In the genomic region with DNA sequence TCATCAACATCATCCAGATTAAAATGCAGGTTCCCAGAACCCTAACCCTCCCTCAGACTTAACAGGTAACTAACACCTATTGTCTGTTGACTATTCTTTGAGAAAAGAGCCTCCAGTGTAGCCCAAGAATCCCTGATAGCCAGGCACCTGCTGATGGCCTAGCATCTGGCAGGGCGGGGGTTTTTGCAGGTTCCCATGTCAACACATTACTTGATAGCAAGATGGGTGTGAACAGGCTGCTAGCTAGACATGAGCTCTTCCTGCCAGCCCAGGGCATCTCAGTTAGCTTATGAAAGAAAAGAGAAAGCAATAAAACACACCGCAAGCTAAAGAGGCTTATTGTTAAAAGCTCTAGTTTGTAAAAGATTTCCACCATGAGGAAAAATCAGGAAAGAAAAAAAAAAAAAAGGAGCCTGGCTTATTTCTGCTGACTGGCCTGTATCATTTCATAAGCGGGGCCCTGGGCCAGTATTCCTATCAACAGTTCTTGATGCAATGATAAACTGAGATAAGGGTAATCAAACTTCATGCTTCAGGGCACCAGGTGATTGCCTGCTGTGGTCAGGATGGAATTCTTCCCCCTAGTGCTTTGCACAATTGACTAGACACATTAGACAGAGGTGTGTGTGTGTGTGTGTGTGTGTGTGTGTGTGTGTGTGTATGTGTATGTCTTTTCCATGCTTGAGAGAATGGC, we compare ENCODE assay signal across 18 mouse cellular contexts.
A peak's percentile ranks its signal among the peaks of the same experiment; 100 is the strongest.
DNase-seq lines count a peak whose midpoint lies in the region; ATAC-seq lines count a peak whose summit lies in the region.
"Had no signal": no experiment of that assay in that cellular context is flagged by ENCODE, and none has a peak within 500 bp of the region (broad histone marks: within the 10 kb centered on the region; RNA-seq: fewer than 3 reads in every experiment).

No protein-coding gene starts in this region.

- no peaks in the 10 kb centered on the region for H3K27me3 ChIP-seq in hindbrain, embryonic 14.5 days (ENCODE audit: control insufficient read depth, insufficient read depth, low read length)
- H3K27me3 ChIP-seq in hindbrain, embryonic 11.5 days (ENCODE audit: control insufficient read depth, insufficient read depth, low read length), result no peaks in the 10 kb centered on the region
- H3K27me3 ChIP-seq in heart, embryonic 15.5 days, result no peaks in the 10 kb centered on the region
- no peaks in the 10 kb centered on the region for H3K27me3 ChIP-seq in neural tube, embryonic 14.5 days (ENCODE audit: control insufficient read depth, insufficient read depth, low read length)
- H3K27me3 ChIP-seq: midbrain, embryonic 13.5 days had no signal

- peak; percentile 92 for DNase-seq in heart, adult 11 months
- DNase-seq in heart, adult 8-10 months (ENCODE audit: low spot score), result no peak
- no peak for DNase-seq in hindbrain, embryonic 14.5 days (ENCODE audit: low spot score)
- DNase-seq in hindbrain, embryonic 11.5 days (ENCODE audit: low spot score), result no peak
- no peak for DNase-seq in embryo, embryonic 9.5 days (ENCODE audit: extremely low spot score)
- DNase-seq in lung, postnatal 36 days, result no peak
- DNase-seq: adrenal gland, postnatal 10 days; cerebellum, adult 9-11 months; gastrocnemius, postnatal 25 days; kidney, adult 11 months; kidney, postnatal 25 days; liver; lung, adult 18-20 months; thymus, adult 2 months had no signal

- no peaks in the 10 kb centered on the region for H3K36me3 ChIP-seq in hindbrain, embryonic 14.5 days (replicated peaks; ENCODE audit: control insufficient read depth, insufficient read depth)
- no peaks in the 10 kb centered on the region for H3K36me3 ChIP-seq in hindbrain, embryonic 11.5 days (ENCODE audit: control insufficient read depth, insufficient read depth, low read length)
- no peaks in the 10 kb centered on the region for H3K36me3 ChIP-seq in heart, embryonic 15.5 days
- H3K36me3 ChIP-seq in neural tube, embryonic 14.5 days (ENCODE audit: control insufficient read depth, insufficient read depth, low read length), result no peaks in the 10 kb centered on the region
- H3K36me3 ChIP-seq: G1E; midbrain, embryonic 13.5 days had no signal

- 76% methylated on average over 3 of the region's 3 CpGs for WGBS in hindbrain, embryonic 14.5 days
- 81% methylated on average over 3 of the region's 3 CpGs for WGBS in hindbrain, embryonic 11.5 days
- WGBS in heart, embryonic 15.5 days, result 45% methylated on average over 3 of the region's 3 CpGs
- 73% methylated on average over 3 of the region's 3 CpGs for WGBS in neural tube, embryonic 14.5 days

- 0 out of 2 replicates have a peak, but pooled peaks have one; percentile 11 for ATAC-seq in hindbrain, embryonic 14.5 days (ENCODE audit: low FRiP score)
- ATAC-seq in hindbrain, embryonic 11.5 days (ENCODE audit: low FRiP score), result no peak
- no peak for ATAC-seq in heart, embryonic 15.5 days (replicated peaks; ENCODE audit: insufficient number of reproducible peaks, insufficient read depth, low FRiP score, low read depth)
- ATAC-seq in neural tube, embryonic 14.5 days (ENCODE audit: low read depth), result 0 out of 2 replicates have a peak, but pooled peaks have one; percentile 7

- H3K4me2 ChIP-seq in hindbrain, embryonic 14.5 days (replicated peaks), result no peak overlapping the region
- no peak overlapping the region for H3K4me2 ChIP-seq in hindbrain, embryonic 11.5 days (replicated peaks; ENCODE audit: low read depth, low read length)
- H3K4me2 ChIP-seq in heart, embryonic 15.5 days, result peak overlapping the region; percentile 39
- 0 out of 2 replicates have a peak overlapping the region, but pooled peaks have one; percentile 8 for H3K4me2 ChIP-seq in neural tube, embryonic 14.5 days (ENCODE audit: low read depth, low read length)
- H3K4me2 ChIP-seq: midbrain, embryonic 13.5 days had no signal

- H3K9me3 ChIP-seq in hindbrain, embryonic 14.5 days (ENCODE audit: control insufficient read depth, low read length), result no peaks in the 10 kb centered on the region
- no peaks in the 10 kb centered on the region for H3K9me3 ChIP-seq in hindbrain, embryonic 11.5 days (ENCODE audit: control insufficient read depth, low read length)
- H3K9me3 ChIP-seq in heart, embryonic 15.5 days (replicated peaks), result no peaks in the 10 kb centered on the region
- H3K9me3 ChIP-seq in neural tube, embryonic 14.5 days (ENCODE audit: control insufficient read depth, low read length), result no peaks in the 10 kb centered on the region
- H3K9me3 ChIP-seq: midbrain, embryonic 13.5 days had no signal

- H3K27ac ChIP-seq in hindbrain, embryonic 14.5 days, result no peak overlapping the region
- no peak overlapping the region for H3K27ac ChIP-seq in hindbrain, embryonic 11.5 days (ENCODE audit: low read depth, low read length)
- H3K27ac ChIP-seq in heart, embryonic 15.5 days, result peak overlapping the region; percentile 86
- 0 out of 2 replicates have a peak overlapping the region, but pooled peaks have one; percentile 28 for H3K27ac ChIP-seq in neural tube, embryonic 14.5 days (ENCODE audit: low read depth, low read length)
- H3K27ac ChIP-seq: midbrain, embryonic 13.5 days had no signal

- no peak overlapping the region for H3K4me3 ChIP-seq in hindbrain, embryonic 14.5 days (replicated peaks; ENCODE audit: low read length)
- no peak overlapping the region for H3K4me3 ChIP-seq in hindbrain, embryonic 11.5 days (ENCODE audit: low read depth, low read length)
- no peak overlapping the region for H3K4me3 ChIP-seq in heart, embryonic 15.5 days
- no peak overlapping the region for H3K4me3 ChIP-seq in neural tube, embryonic 14.5 days (ENCODE audit: low read depth, low read length)
- H3K4me3 ChIP-seq: midbrain, embryonic 13.5 days had no signal

- H3K4me1 ChIP-seq in hindbrain, embryonic 14.5 days (replicated peaks; ENCODE audit: control insufficient read depth, insufficient read depth, low read length), result 0 out of 2 replicates have a peak, but pooled peaks cover 20% of the 10 kb centered on the region
- no peaks in the 10 kb centered on the region; the same call in 1 of the 2 replicates for H3K4me1 ChIP-seq in hindbrain, embryonic 11.5 days (replicated peaks; ENCODE audit: control insufficient read depth, insufficient read depth, low read length)
- peaks cover 79% of the 10 kb centered on the region for H3K4me1 ChIP-seq in heart, embryonic 15.5 days (replicated peaks)
- peaks cover 13% of the 10 kb centered on the region; the same call in 1 of the 2 replicates for H3K4me1 ChIP-seq in neural tube, embryonic 14.5 days (ENCODE audit: control insufficient read depth, insufficient read depth, low read length)

- no peak overlapping the region for H3K9ac ChIP-seq in hindbrain, embryonic 14.5 days
- H3K9ac ChIP-seq in hindbrain, embryonic 11.5 days (ENCODE audit: low read depth, low read length), result no peak overlapping the region
- no peak overlapping the region for H3K9ac ChIP-seq in heart, embryonic 15.5 days
- H3K9ac ChIP-seq in neural tube, embryonic 14.5 days (replicated peaks; ENCODE audit: low read depth, low read length), result no peak overlapping the region
- H3K9ac ChIP-seq: midbrain, embryonic 13.5 days had no signal

Comparison
In these comparisons a context has a peak if more than half of its experiments do, and no peak if none do; other contexts are left out.
1. ATAC-seq: peak in hindbrain, embryonic 14.5 days (single experiment) and neural tube, embryonic 14.5 days (single experiment); none in hindbrain, embryonic 11.5 days (single experiment) and heart, embryonic 15.5 days (single experiment).
2. H3K27ac ChIP-seq: peak in heart, embryonic 15.5 days (single experiment) and neural tube, embryonic 14.5 days (single experiment); none in hindbrain, embryonic 14.5 days (single experiment) and hindbrain, embryonic 11.5 days (single experiment).
3. H3K4me2 ChIP-seq: peak in heart, embryonic 15.5 days (single experiment) and neural tube, embryonic 14.5 days (single experiment); none in hindbrain, embryonic 14.5 days (single experiment) and hindbrain, embryonic 11.5 days (single experiment).